Mouse (Mus musculus) WW6 (cell line): ENCODE measurements around the gene Pten.
"Not testable (repeated sequence)": the region's sequence is repeated elsewhere in the genome, so short reads cannot be mapped to it uniquely, and the experiment has no call there.

Experiments used
- DNase-seq: peaks from one replicate; pipeline ENCODE4 v3.0.0-alpha.2; 2013; ENCODE audit warnings: low read depth, low spot score

The Pten gene

DNA sequence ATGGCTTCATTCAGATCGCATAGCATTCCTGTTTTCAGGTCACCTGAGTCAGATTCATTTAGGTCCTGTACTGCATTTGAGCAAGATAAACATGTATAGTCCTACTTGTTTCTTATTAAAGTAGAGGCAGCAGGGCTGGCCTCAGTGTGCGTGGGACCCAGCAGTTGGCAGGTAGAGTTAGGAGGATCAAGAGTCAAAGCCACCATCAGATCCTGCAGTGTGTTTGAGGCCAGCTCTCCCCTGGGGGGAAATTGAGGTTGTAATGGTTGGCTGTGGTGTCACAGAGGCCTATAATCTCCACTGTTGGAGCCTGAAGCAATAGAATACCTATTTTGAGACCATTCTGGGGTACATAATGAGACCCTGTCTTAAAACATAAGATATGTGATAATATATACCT is 50.3 kb downstream of the Pten start:
- DNase-seq, result no peak

DNA sequence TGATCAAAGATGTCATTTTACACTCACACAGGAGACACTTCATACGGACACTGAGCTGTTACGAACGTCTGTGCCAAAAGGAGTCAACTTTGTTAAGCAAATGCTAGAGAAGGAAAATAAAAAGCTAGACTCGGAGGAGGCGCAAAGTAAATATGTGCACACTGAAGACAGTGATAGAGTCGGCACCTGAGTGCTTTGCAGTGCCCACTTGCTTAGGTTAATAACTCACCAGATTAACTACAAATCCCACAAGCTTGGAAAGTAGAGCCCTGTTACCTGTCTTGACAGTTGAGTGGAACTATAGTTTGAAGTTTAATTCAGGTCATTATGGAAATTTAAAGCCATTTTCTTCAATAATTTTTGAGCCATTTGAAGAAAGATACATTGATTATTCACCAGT is 51.4 kb downstream of the Pten start:
- DNase-seq, result no peak

DNA sequence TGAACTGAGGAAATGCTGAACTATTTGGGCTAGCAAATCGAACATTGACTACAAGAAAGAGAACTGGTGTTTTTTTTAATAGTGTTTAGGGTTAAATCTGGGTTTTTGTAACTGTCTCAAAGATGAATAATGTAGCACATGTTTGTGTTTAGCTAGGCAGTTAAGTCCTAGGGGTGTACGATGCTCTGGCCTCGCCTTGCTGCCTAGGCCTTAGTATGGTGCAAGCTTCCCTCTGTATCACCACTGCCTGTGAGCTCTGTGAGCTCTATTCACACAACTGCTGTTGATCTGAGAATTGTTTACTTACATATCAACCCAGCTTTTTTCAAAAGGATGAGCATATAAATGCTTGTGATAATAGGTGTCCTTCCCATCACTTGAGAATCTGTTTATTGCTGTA is 51.8 kb downstream of the Pten start:
- DNase-seq, result no peak

DNA sequence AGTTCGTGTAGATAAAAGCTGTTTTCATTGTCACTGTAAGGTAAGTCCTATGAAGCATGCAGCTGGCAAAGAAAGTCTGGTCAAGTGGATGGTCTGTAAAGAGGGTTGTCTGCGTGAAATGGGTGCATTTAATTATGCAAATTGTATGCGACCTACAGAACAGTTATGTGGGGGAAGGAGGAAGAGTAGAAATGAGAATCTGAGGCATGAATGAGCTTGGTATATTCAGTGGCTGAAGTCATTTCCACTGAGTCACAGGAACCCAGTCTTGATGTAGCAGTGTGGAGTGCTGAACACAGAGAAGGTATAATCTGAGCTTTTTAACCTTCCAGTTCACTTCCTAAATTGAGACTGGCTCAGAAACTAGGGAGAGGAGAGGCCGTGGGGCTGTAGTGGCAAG is 61.5 kb downstream of the Pten start:
- DNase-seq, result no peak

DNA sequence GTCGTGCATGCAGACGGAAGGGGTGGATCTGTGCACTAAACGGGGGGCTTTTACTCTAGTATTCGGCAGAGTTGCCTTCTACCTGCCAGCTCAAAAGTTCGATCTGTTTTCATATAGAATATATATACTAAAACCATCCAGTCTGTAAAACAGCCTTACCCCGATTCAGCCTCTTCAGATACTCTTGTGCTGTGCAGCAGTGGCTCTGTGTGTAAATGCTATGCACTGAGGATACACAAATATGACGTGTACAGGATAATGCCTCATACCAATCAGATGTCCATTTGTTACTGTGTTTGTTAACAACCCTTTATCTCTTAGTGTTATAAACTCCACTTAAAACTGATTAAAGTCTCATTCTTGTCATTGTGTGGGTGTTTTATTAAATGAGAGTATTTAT is 65.7 kb downstream of the Pten start:
- DNase-seq, result not testable (repeated sequence)

DNA sequence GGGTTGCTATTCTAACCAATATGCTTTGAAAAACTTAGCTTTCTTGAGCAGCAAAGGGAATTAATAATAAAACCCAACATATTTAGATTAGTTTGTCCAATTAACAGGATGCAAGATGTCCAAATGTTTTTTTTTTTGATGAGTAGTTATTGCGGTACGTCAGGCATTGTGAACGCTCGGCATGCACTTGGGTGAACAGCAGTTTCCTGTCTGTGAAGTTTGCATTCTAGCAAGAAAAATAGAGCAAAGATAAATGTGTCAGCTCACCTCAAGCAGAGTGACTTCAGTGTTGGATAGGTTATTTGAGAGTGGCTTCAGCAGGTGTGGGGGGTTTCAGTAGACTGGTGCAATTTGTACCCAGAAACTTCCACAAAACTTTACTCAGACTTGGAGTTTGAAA is 69.3 kb downstream of the Pten start:
- DNase-seq, result no peak

DNA sequence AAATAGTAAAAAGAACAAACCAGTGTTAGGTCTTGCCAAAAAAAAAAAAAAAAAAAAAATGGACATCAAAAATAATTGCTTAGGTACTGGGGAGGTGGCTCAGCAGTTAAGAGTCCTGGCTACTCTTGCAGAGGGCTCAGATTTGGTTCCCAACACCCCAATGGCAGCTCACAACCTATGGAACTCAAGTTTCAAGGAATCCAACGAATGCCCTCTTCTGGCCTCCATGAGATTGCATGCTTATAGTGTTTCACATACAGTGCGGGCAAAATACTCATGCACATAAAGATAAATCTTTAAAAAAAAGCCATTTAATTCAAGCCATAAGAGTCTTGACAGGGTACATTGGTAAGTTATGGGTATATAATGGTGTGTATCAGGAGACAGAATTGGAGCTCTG is 72.6 kb downstream of the Pten start:
- no peak for DNase-seq

DNA sequence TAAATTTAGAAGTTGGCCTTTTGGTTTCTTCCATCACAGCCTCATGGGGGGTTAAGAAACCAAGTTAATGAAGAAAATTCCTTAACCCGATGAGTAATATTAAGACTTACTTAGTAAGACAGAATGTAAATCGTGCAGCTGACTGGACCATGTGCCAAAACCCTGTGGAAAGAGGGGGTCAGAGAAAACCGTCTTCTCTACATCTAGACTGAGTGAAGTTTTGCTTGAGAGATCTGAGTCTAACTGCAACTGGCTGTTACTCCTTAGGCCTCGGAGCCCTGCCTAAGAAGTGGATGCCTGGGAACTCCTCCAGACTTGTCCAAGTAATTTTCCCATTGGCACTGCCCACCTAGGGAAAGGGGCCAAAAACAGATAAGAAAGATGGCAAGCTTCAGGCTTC is 74.0 kb downstream of the Pten start:
- DNase-seq, result no peak

DNA sequence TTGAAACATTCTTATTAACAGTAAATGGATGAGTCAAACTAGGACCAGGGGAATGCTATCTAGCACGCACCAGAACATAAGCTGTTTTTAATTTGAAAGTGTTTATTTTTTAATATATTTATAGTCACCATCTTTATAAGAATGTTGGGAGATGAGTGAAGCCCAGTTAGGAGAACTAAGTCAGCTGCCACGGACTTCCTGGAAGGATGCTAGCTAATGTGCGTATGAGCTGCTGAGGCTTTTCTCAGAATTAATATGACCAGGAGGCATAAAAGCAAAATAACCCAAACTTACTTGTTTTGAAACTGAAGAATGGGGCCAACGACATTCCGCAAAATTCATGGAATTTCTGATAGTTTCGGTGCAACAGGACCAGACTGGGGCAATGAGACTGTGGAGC is 83.2 kb downstream of the Pten start:
- no peak for DNase-seq

DNA sequence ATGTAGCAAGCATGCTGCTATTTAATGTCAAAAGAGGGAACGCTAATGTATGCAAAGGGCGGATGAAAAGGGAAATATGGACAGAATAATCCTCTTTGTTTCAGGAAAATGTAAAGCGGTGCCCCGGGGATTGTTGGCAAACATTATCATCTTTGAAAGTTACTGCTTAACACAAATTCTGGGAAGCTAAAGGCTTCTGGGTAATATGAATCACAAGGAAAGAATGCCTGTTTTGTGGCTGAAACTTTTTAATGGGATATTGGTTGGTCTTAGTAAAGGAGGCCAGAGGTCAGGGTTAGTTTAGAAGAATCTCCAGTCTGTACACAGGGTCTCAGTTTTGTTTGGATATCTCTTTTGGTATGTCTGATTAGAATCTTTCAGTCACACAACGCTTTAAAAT is 87.2 kb downstream of the Pten start:
- no peak for DNase-seq

DNA sequence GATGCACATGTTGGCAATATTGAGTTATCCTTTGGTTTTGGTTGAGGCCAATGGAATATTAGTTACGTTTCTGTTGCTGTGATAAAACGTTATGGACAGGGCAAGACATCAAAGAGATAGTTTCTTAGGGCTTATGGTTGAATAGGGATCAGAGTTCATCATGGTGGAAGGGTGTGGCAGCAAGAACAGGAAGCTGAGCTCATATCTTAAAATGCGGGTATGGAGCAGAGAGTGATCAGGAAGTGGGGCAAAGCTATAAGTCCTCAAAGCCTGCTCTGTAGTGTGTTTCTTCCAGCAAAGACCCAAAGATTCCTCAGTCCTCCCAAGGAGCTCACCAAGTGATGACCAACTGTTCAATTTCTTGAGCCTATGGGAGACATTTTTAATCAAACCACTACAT is 90.7 kb downstream of the Pten start:
- DNase-seq, result no peak

DNA sequence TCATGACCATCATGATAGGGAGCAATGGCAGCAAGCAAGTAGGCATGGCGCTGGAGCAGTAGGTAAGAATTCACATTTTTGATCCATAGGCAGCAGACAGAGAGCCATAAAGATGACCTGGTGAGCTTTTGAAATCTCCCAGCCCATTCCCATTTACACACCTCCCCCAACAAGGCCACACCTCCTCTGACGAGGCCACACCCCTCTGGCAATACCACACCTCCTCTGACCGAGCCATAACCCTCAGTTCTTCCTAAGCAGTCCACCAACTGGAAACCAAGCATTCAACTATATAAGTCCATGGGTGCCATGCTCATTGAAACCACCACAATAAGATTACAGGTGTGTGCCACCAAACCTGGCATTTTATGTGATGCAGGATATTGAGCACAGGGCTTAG is 95.0 kb downstream of the Pten start:
- DNase-seq, result no peak

DNA sequence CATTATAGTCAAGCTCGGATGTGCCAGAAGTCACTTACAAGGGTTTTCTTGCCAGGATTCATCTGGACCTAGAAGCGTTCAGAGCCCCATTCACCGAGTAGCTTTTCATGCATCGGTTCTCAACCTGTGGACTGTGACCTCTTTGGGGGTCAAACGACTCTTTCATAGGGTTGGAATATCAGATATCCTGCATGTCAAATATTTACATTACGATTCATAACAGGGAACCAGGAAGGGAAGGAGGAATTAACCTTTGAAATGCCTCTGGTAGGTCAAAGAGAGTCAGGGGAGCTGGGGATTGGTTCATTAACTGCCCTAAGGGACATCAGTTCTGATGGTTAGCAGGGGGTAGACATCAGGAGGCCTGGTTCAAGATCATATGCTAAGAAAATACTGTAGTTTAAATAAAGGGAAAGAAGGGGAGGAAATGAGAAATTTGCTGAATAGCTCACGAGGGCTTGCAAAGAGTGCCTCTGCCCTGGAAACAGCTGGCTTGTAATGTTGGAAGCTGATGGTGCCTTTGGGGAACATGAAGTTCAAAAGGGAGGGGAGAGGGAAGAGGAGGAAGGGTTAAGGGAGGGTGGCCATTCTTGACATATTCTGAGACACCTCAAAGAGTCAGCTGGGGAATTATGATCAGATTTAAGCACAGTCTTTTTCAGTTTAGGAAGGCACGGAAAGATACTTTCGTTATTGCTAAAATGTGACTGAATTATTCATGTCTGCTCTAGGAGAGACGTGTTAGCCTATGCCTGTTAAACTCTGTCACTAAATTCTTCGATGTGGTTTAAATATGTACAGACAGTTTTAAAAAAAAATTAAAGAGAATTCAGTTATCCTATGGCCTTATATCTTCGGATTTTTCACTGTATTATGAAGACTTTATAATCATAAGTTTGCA is 104.6 kb downstream of the Pten start:
- DNase-seq, result no peak

DNA sequence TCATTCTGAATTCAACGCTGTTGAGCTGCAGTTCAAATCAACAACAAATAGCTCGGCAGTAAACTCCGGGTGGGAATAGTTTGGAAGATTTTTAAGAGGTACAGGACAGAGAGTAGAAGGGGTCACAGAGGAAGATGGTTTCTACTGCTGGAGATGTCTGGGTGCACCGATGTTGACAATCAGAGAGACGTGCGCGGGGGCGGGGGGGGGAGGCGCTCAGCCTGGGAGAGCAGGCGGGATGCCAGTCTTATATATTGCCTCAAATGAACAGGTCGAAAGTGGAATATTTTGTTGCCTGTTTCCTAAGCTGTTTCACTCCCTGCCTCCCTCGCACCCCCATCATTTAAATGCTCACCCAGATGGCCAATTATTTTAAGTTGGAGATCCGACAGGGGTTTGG is 109.5 kb downstream of the Pten start:
- DNase-seq, result no peak

DNA sequence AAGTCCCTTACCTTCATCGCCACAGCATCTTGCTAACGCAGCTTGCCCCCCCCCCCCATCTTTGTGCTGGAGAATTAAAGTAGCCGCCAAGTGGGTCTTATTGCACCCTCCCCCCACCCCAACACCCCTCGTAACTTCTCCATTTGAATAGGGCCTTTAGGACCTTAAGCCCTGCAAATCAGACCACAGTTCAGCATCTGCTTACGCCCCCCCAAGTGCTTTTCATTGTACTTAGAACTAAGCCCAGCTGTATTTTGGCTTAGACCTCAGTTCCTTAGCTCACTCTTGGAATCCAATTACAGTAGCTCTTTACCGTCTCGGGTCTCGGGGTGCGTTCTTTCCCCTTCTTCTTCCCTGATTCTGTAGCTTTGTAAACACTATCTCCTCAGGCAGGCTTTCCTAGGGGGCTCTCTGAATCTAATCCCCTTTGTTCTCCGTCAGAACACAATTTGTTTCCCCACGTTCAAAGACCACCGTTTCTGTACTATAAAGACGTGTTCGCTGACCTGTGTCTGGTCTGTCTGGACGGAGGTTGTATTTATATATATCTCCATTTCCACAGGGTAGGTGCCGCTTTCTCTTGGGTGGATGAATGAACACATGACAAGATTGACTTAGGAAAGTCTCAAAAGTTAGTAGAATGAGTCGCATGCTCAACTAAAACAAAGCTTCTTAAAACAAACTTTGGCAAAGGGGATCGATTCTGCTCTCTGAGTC is 110.0 kb downstream of the Pten start:
- DNase-seq, result no peak

DNA sequence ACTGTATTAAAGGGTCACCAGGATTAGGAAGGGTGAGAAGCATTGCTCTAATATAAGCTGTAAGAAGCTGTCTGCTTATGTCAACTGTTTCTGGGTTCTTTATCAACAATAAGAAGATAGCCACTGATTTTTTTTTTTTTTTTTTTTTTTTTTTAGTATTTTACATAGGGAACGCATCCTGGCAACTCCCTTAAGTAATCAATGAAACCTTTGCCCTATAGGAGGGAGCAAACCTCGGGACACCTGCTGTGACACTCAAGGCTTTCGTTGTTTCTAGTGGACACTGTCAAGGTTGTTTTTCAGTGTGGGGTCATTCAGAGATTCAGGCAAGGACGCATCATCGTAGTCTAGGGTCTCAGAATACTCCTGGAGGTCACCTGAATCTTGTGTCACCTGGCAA is 111.3 kb downstream of the Pten start:
- no peak for DNase-seq

DNA sequence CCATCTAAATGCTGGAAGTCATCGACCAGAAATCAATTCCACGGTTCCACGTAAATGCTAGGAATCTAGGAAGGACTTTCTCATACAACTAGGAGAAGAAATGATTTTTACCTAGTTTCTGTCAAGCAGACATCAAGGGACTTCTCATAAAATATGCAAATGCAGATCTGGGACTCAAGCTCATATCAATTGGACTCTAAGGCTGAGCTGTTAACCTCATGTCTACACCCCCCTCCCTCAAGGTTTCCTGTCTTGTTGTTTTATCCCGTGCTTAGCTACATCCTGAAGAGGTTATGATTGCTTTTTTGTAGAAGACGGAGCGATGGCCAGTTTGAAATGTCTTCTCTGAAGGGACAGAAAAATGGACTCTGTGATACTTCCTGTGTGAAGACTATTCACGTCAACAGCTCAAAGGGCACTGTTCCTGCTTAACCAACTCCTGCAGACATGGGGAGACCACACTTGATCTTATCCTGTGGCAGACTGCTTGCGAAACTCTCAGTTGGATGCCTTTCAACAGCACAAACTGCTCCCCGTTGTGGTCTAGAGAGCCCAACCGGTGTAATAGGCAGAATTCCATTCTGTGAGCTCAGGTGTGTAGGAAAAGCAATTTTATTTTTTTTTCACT is 111.9 kb downstream of the Pten start:
- DNase-seq, result no peak

DNA sequence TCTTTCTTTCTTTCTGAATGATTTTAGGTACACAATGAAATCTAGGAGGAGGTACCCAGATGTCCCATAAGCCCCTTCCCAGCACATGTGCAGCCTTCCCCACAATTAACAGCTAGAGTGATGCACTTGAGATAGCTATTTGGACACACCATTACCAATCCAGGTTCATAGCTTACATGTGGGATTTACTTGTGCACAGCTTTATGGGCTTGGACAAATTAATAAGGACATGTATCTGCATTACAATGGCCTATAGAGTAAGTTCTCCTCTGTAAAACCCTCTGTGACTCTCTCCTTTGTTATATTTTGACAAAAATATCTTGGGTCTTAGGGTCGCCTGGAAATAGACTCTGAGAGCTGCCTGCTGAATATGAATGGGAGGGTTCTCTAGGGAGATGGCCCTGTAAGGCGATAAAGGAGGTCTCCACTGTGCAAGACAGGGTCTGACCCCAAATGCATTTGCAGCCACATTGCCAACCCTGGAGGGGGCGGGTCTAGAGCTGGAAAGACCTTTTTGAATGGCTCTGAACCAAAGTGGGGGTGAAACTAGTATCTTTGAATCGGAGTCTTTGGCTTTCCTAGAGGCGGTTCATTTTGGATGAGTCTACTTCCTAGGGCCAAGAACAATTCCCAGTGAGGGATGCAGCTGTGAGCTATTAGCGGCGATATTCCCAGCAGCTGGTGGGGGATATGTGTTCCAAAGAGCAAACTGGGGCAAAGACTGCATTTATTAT is 116.8 kb downstream of the Pten start:
- no peak for DNase-seq
